Mouse (Mus musculus) megakaryocyte, embryonic 14.5 days (primary cell): ENCODE results near the gene Dnah6.

Source experiments
- FLI1 ChIP-seq: IDR thresholded peaks from 2 replicates; pipeline ENCODE4 v1.6.1; 2012; ENCODE audit warnings: low read length, inconsistent platforms, mixed read lengths
- GATA1 ChIP-seq: IDR thresholded peaks from 3 replicates; pipeline ENCODE4 v1.6.1; 2012; ENCODE audit warnings: mixed read lengths, low read length, inconsistent platforms, borderline replicate concordance

GRCm38 (mm10) chr6:72969787-72970186, 251.7 kb downstream of the Dnah6 start:
- TF ChIP-seq GATA1 (no peak), FLI1 (no peak)
